Mouse (Mus musculus): ENCODE measurements around the gene Ccr7.

DNA sequence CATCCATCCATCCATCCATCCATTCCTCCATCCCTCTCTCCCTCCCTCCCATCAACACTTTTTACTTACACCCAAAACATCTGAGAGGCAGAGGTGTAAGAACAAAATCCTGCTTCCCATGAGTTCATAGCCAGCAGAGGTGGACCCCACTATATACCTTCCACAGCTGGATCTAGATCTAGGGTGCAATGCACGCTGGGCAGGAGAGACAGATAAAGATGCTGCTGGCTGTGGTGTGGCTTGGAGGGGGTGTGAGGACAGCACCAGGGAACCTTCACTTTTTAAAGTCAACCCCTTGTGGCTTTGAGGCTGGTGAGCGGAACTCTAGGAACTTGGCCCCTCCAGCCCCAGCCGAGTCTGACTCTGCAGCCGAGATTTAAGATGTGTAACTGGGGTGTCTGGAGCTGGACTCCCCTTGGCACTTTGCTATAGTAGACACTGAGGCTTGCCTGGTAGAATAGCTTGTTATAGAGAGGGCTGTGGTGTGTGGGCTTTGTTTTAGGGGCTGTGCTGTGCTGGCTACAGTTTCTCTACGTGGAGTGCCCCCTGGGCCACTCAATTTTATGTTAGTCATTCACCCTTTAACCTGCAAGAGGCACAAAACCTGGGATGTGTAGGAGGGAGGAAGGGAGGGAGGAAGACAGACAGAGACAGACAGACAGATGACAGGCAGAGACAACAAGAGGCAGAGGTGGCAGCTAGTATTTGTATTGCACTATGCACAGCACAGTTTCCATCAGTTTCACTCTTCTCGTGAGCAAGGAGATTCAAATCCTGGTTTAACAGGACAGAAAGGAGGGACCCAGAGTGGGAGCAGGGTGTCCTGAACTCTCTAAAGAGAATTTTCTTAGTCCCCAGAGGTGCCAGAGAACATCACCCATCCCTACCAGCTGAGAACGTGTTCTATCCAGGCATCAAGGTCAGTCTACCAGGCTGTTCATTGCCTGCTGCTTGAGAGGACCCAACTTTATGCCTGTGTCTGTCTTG, 817 bp downstream of the Ccr7 start:
- TF ChIP-seq MAFK (IDR thresholded peaks at IDR 0.05; ENCODE audit: borderline replicate concordance, low read depth, low read length) (no peak), BHLHE40 (IDR thresholded peaks at IDR 0.05; ENCODE audit: borderline replicate concordance, low read depth, low read length) (no peak), POLR2A (IDR thresholded peaks at IDR 0.05; ENCODE audit: control insufficient read depth in 1 of 2, insufficient read depth in 1 of 2, low read depth in 1 of 2, low read length in 2 of 2, poor library complexity in 1 of 2) (no peak), USF2 (IDR thresholded peaks at IDR 0.05; ENCODE audit: borderline replicate concordance in 1 of 2, insufficient read depth in 1 of 2, low read depth in 1 of 2, low read length in 2 of 2) (no peak), UBTF (IDR thresholded peaks at IDR 0.05; ENCODE audit: borderline replicate concordance, insufficient read depth, low read depth, low read length) (no peak), ZC3H11A (IDR thresholded peaks at IDR 0.05; ENCODE audit: low read depth, low read length) (no peak), HCFC1 (IDR thresholded peaks at IDR 0.05; ENCODE audit: low read depth, low read length) (no peak)

Measured in MEL (cell line).